ENCODE assay signal across 27 mouse cellular contexts in the genomic region with DNA sequence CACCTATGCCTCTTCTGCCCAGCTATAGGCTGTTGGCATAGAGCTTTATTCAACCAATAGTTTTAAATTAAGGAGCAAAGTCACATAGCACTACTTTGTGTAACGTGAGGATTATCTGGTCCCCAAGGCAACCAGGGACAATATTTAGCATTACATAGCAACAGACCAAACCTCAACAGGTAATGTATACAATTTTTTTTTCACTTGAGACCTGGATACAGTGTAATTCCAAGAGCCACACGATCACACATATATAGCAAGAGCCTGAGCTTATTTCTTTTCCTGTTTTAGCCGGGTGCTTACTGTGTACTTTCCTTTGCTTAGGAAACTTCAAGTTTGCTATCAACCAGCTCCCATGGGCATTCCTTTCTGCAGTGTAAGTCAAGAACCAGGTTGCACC.
DNase-seq lines count a peak whose midpoint lies in the region; ATAC-seq and TF ChIP-seq lines count a peak whose summit lies in the region.
"Had no signal": no experiment of that assay in that cellular context is flagged by ENCODE, and none has a peak within 500 bp of the region (broad histone marks: within the 10 kb centered on the region; RNA-seq: fewer than 3 reads in every experiment).

No protein-coding gene starts in this region.

- no peak overlapping the region for H3K4me3 ChIP-seq in intestine, embryonic 15.5 days (replicated peaks)
- no peak overlapping the region for H3K4me3 ChIP-seq in intestine, postnatal 0 days (ENCODE audit: low read depth, low read length)
- no peak overlapping the region for H3K4me3 ChIP-seq in stomach, postnatal 0 days (ENCODE audit: low read depth, low read length)
- H3K4me3 ChIP-seq: embryonic facial prominence, embryonic 13.5 days; embryonic facial prominence, embryonic 15.5 days; erythroblast, embryonic 14.5 days; forebrain, embryonic 10.5 days; forebrain, embryonic 12.5 days had no signal

- no peak overlapping the region for H3K4me2 ChIP-seq in intestine, embryonic 15.5 days (replicated peaks)
- peak overlapping the region; percentile 43; the same call in 1 of the 2 replicates for H3K4me2 ChIP-seq in intestine, postnatal 0 days (replicated peaks; ENCODE audit: low read depth)
- H3K4me2 ChIP-seq in stomach, postnatal 0 days (replicated peaks; ENCODE audit: low read depth) = no peak overlapping the region
- H3K4me2 ChIP-seq: embryonic facial prominence, embryonic 13.5 days; embryonic facial prominence, embryonic 15.5 days; forebrain, embryonic 12.5 days had no signal

- 0 out of 2 replicates have a peak, but pooled peaks have one; percentile 15 for ATAC-seq in intestine, embryonic 15.5 days
- peak; percentile 64; the same call in 1 of the 2 replicates for ATAC-seq in intestine, postnatal 0 days
- ATAC-seq in stomach, postnatal 0 days (ENCODE audit: low FRiP score, low TSS enrichment) = peak; percentile 87
- ATAC-seq: activated CD4-positive, CD25-positive, alpha-beta regulatory T cell, adult 4 months; CD4-positive, CD25-positive, alpha-beta regulatory T cell, adult 4 months; forebrain, embryonic 14.5 days; forebrain, embryonic 16.5 days; Patski had no signal

- H3K27me3 ChIP-seq in intestine, embryonic 15.5 days (replicated peaks) = no peaks in the 10 kb centered on the region
- H3K27me3 ChIP-seq in intestine, postnatal 0 days (replicated peaks; ENCODE audit: control insufficient read depth, insufficient read depth, low read length) = no peaks in the 10 kb centered on the region
- H3K27me3 ChIP-seq in stomach, postnatal 0 days (ENCODE audit: control insufficient read depth, insufficient read depth, low read length) = no peaks in the 10 kb centered on the region
- H3K27me3 ChIP-seq: embryonic facial prominence, embryonic 13.5 days; embryonic facial prominence, embryonic 15.5 days; forebrain, embryonic 12.5 days had no signal

- DNase-seq in stomach, postnatal 0 days (ENCODE audit: low spot score) = peak; percentile 29
- no peak for DNase-seq in heart, adult 8-10 months (ENCODE audit: low spot score)
- DNase-seq in left cerebral cortex, adult 11 months (ENCODE audit: low spot score) = no peak
- DNase-seq: adrenal gland, adult 8-10 months; adrenal gland, postnatal 14 days; adrenal gland, postnatal 36 days; B cell, adult 2 months; cerebellum, adult 11 months; cerebellum, adult 18-20 months; cerebellum, adult 8-10 months; cerebellum, adult 9-11 months; cerebellum, postnatal 14 days; cerebellum, postnatal 36 days; embryo, embryonic 11 days had no signal

- 51% methylated on average over 3 of the region's 3 CpGs for WGBS in intestine, embryonic 15.5 days
- 24% methylated on average over 3 of the region's 3 CpGs for WGBS in intestine, postnatal 0 days
- WGBS in stomach, postnatal 0 days = 27% methylated on average over 3 of the region's 3 CpGs

- H3K4me1 ChIP-seq in intestine, embryonic 15.5 days (replicated peaks) = 0 out of 2 replicates have a peak, but pooled peaks cover 2% of the 10 kb centered on the region
- no peaks in the 10 kb centered on the region for H3K4me1 ChIP-seq in intestine, postnatal 0 days (replicated peaks; ENCODE audit: control insufficient read depth, insufficient read depth, low read length)
- no peaks in the 10 kb centered on the region for H3K4me1 ChIP-seq in stomach, postnatal 0 days (replicated peaks; ENCODE audit: control insufficient read depth, insufficient read depth)
- H3K4me1 ChIP-seq: embryonic facial prominence, embryonic 13.5 days; embryonic facial prominence, embryonic 15.5 days; forebrain, embryonic 10.5 days; forebrain, embryonic 12.5 days had no signal

- H3K9ac ChIP-seq in intestine, embryonic 15.5 days = no peak overlapping the region
- no peak overlapping the region for H3K9ac ChIP-seq in intestine, postnatal 0 days (ENCODE audit: low read depth, low read length)
- H3K9ac ChIP-seq in stomach, postnatal 0 days (ENCODE audit: low read length) = no peak overlapping the region
- H3K9ac ChIP-seq: embryonic facial prominence, embryonic 13.5 days; embryonic facial prominence, embryonic 15.5 days; forebrain, embryonic 12.5 days had no signal

- no peak overlapping the region for H3K27ac ChIP-seq in intestine, embryonic 15.5 days
- H3K27ac ChIP-seq in intestine, postnatal 0 days (ENCODE audit: low read depth, low read length) = no peak overlapping the region; the same call in 1 of the 2 replicates
- H3K27ac ChIP-seq in stomach, postnatal 0 days (replicated peaks) = no peak overlapping the region
- H3K27ac ChIP-seq: embryonic facial prominence, embryonic 13.5 days; embryonic facial prominence, embryonic 15.5 days; forebrain, embryonic 10.5 days; forebrain, embryonic 12.5 days had no signal

- TF ChIP-seq EP300 in stomach, postnatal 0 days (optimal IDR thresholded peaks at IDR 0.05) = no peak

- TF ChIP-seq CTCF in intestine, postnatal 0 days (IDR thresholded peaks at IDR 0.05; ENCODE audit: low read depth) = no peak
- 0 out of 2 replicates have a peak, but pooled peaks have one; percentile 4 for TF ChIP-seq CTCF in stomach, postnatal 0 days (IDR thresholded peaks at IDR 0.05; ENCODE audit: low read depth)

- no peaks in the 10 kb centered on the region for H3K36me3 ChIP-seq in intestine, embryonic 15.5 days
- no peaks in the 10 kb centered on the region for H3K36me3 ChIP-seq in intestine, postnatal 0 days (ENCODE audit: control insufficient read depth, insufficient read depth)
- H3K36me3 ChIP-seq in stomach, postnatal 0 days (ENCODE audit: control insufficient read depth, insufficient read depth, low read length) = no peaks in the 10 kb centered on the region
- H3K36me3 ChIP-seq: embryonic facial prominence, embryonic 13.5 days; embryonic facial prominence, embryonic 15.5 days; forebrain, embryonic 10.5 days; forebrain, embryonic 12.5 days; G1E had no signal

- H3K9me3 ChIP-seq in intestine, embryonic 15.5 days = no peaks in the 10 kb centered on the region
- H3K9me3 ChIP-seq in intestine, postnatal 0 days (ENCODE audit: control insufficient read depth) = no peaks in the 10 kb centered on the region
- H3K9me3 ChIP-seq in stomach, postnatal 0 days (ENCODE audit: control insufficient read depth, low read length) = no peaks in the 10 kb centered on the region
- H3K9me3 ChIP-seq: embryonic facial prominence, embryonic 13.5 days; embryonic facial prominence, embryonic 15.5 days; forebrain, embryonic 10.5 days; forebrain, embryonic 12.5 days; G1E had no signal

Comparison
In these comparisons a context has a peak if more than half of its experiments do, and no peak if none do; other contexts are left out.
1. ATAC-seq: peak in every context shown above with its lines; median percentile 87 in stomach, postnatal 0 days; 64 in intestine, postnatal 0 days; 15 in intestine, embryonic 15.5 days.